Mouse (Mus musculus) hindbrain, embryonic 14.5 days (tissue): ENCODE measurements around the gene Capn2. TPM values are rescaled to one million over a fixed set of nuclear protein-coding genes. Genes with fewer than 3 reads are reported as not detected.

Source experiments
- ATAC-seq: fragments of 200-750 bp; cut with Nextera tagmentation; 2 replicates; pipeline ENCODE4 v1.8.0; 2017; ENCODE audit warnings: moderate number of reproducible peaks, mild to moderate bottlenecking, moderate TSS enrichment, moderate library complexity; ENCODE audit not compliant: low FRiP score
- DNase-seq: peaks from one replicate; pipeline ENCODE4 v3.0.0-alpha.2; 2015; ENCODE audit warnings: low spot score
- H3K27ac ChIP-seq: fragments of 300-500 bp; sonication (generic); 2 replicates; pipeline ENCODE4 v1.5.1; 2014; ENCODE audit warnings: mild to moderate bottlenecking, moderate library complexity
- H3K27me3 ChIP-seq: fragments of 300-500 bp; sonication (generic); 2 replicates; pipeline ENCODE4 v1.6.1; 2014; ENCODE audit warnings: mild to moderate bottlenecking, low read length, mixed read lengths; ENCODE audit not compliant: control insufficient read depth, insufficient read depth
- H3K36me3 ChIP-seq: fragments of 300-500 bp; sonication (generic); replicated peaks from 2 replicates; pipeline ENCODE4 v1.6.1; 2014; ENCODE audit not compliant: control insufficient read depth, insufficient read depth
- H3K4me1 ChIP-seq: fragments of 300-500 bp; sonication (generic); replicated peaks from 2 replicates; pipeline ENCODE4 v1.6.1; 2014; ENCODE audit warnings: antibody characterized with exemption, low read length, mixed read lengths; ENCODE audit not compliant: control insufficient read depth, insufficient read depth
- H3K4me2 ChIP-seq: fragments of 300-500 bp; sonication (generic); replicated peaks from 2 replicates; pipeline ENCODE4 v1.6.1; 2014; ENCODE audit warnings: mild to moderate bottlenecking, moderate library complexity
- H3K4me3 ChIP-seq: fragments of 300-500 bp; sonication (generic); replicated peaks from 2 replicates; pipeline ENCODE4 v1.5.1; 2014; ENCODE audit warnings: mild to moderate bottlenecking, low read length
- H3K9ac ChIP-seq: fragments of 300-500 bp; sonication (generic); 2 replicates; pipeline ENCODE4 v1.6.1; 2014
- H3K9me3 ChIP-seq: fragments of 300-500 bp; sonication (generic); 2 replicates; pipeline ENCODE4 v1.6.1; 2016; ENCODE audit warnings: low read length; ENCODE audit not compliant: control insufficient read depth
- WGBS: fragments of 180-500 bp; shearing (Covaris S2); extraction: QIAGEN DNeasy Blood & Tissue Kit; methylation state at CpG from one replicate; pipeline ENCODE4 v1.1.7; 2014; 5-methylcytosine and 5-hydroxymethylcytosine counted together
- polyA plus RNA-seq: library from polyadenylated mRNA; unstranded; fragments of >200 nt; fragmentation: Nextera tagmentation; extraction: Ambion mirVana; gene quantifications from 2 replicates; pipeline ENCODE4 v1.2.1, GENCODE M21; 2014

Capn2 gene
- polyA plus RNA-seq, 1 experiment from 2014 or later = 81.0 TPM

GRCm38 (mm10) chr1:182439546-182440222 lies 77.7 kb downstream of the Capn2 start:
- H3K27me3 ChIP-seq = no peaks in the 10 kb centered on the region
- H3K9me3 ChIP-seq = no peaks in the 10 kb centered on the region
- H3K36me3 ChIP-seq = peaks cover 73% of the 10 kb centered on the region
- no peak overlapping the region for H3K4me2 ChIP-seq
- 67% methylated on average over 5 of the region's 5 CpGs for WGBS
- no peak overlapping the region for H3K27ac ChIP-seq
- no peak for ATAC-seq
- H3K4me3 ChIP-seq = no peak overlapping the region
- H3K9ac ChIP-seq = no peak overlapping the region
- no peaks in the 10 kb centered on the region for H3K4me1 ChIP-seq
- no peak for DNase-seq

- no peaks in the 10 kb centered on the region for H3K9me3 ChIP-seq
- H3K27ac ChIP-seq = no peak overlapping the region
- WGBS = 72% methylated on average over 5 of the region's 5 CpGs
- ATAC-seq (no peak), DNase-seq (no peak)
- H3K4me2 ChIP-seq = no peak overlapping the region
- no peaks in the 10 kb centered on the region for H3K4me1 ChIP-seq
- H3K9ac ChIP-seq = no peak overlapping the region
- peaks cover 68% of the 10 kb centered on the region for H3K36me3 ChIP-seq
- H3K27me3 ChIP-seq = no peaks in the 10 kb centered on the region
- H3K4me3 ChIP-seq = no peak overlapping the region
These were observed 80.7 kb downstream of the Capn2 start for GRCm38 (mm10) chr1:182436746-182437145.

GRCm38 (mm10) chr1:182432059-182432458 lies 85.3 kb downstream of the Capn2 start:
- WGBS = 94% methylated on average over 3 of the region's 3 CpGs
- no peaks in the 10 kb centered on the region for H3K4me1 ChIP-seq
- no peak overlapping the region for H3K4me2 ChIP-seq
- H3K27ac ChIP-seq = no peak overlapping the region
- no peaks in the 10 kb centered on the region for H3K9me3 ChIP-seq
- ATAC-seq (no peak), DNase-seq (no peak)
- H3K27me3 ChIP-seq = no peaks in the 10 kb centered on the region
- no peak overlapping the region for H3K4me3 ChIP-seq
- no peak overlapping the region for H3K9ac ChIP-seq
- H3K36me3 ChIP-seq = peaks cover 51% of the 10 kb centered on the region

GRCm38 (mm10) chr1:182430676-182431075 lies 86.7 kb downstream of the Capn2 start:
- Histone ChIP-seq H3K27ac (no peak overlapping the region), H3K27me3 (no peaks in the 10 kb centered on the region), H3K4me2 (no peak overlapping the region), H3K9ac (no peak overlapping the region), H3K36me3 (peaks cover 43% of the 10 kb centered on the region), H3K4me1 (no peaks in the 10 kb centered on the region; the same call in 1 of the 2 replicates), H3K4me3 (no peak overlapping the region), H3K9me3 (no peaks in the 10 kb centered on the region)
- ATAC-seq = no peak
- DNase-seq = no peak
- 97% methylated on average over 2 of the region's 2 CpGs for WGBS

- no peak overlapping the region for H3K27ac ChIP-seq
- no peak for ATAC-seq
- H3K4me3 ChIP-seq = no peak overlapping the region
- H3K36me3 ChIP-seq = peaks cover 37% of the 10 kb centered on the region
- WGBS = 78% methylated on average over 3 of the region's 3 CpGs
- DNase-seq = no peak
- peaks cover 7% of the 10 kb centered on the region; the same call in 1 of the 2 replicates for H3K4me1 ChIP-seq
- H3K4me2 ChIP-seq = no peak overlapping the region
- no peaks in the 10 kb centered on the region for H3K9me3 ChIP-seq
- no peak overlapping the region for H3K9ac ChIP-seq
- no peaks in the 10 kb centered on the region for H3K27me3 ChIP-seq
These were observed 87.6 kb downstream of the Capn2 start for GRCm38 (mm10) chr1:182429826-182430225.

- H3K4me1 ChIP-seq = peaks cover 7% of the 10 kb centered on the region; the same call in 1 of the 2 replicates
- H3K27ac ChIP-seq = no peak overlapping the region
- no peak overlapping the region for H3K9ac ChIP-seq
- no peak for DNase-seq
- H3K27me3 ChIP-seq = no peaks in the 10 kb centered on the region
- H3K9me3 ChIP-seq = no peaks in the 10 kb centered on the region
- H3K36me3 ChIP-seq = peaks cover 20% of the 10 kb centered on the region
- ATAC-seq = no peak
- no peak overlapping the region for H3K4me3 ChIP-seq
- no peak overlapping the region for H3K4me2 ChIP-seq
- WGBS = 71% methylated on average over 1 of the region's 1 CpGs
These were observed 90.0 kb downstream of the Capn2 start for GRCm38 (mm10) chr1:182427426-182427825.

GRCm38 (mm10) chr1:182426444-182426843 lies 91.0 kb downstream of the Capn2 start:
- peaks cover 7% of the 10 kb centered on the region; the same call in 1 of the 2 replicates for H3K4me1 ChIP-seq
- H3K36me3 ChIP-seq = peaks cover 10% of the 10 kb centered on the region; the same call in 1 of the 2 replicates
- H3K27ac ChIP-seq = no peak overlapping the region
- no peak for DNase-seq
- H3K4me3 ChIP-seq = no peak overlapping the region
- H3K9me3 ChIP-seq = no peaks in the 10 kb centered on the region
- H3K27me3 ChIP-seq = no peaks in the 10 kb centered on the region
- ATAC-seq = no peak
- H3K4me2 ChIP-seq = no peak overlapping the region
- no peak overlapping the region for H3K9ac ChIP-seq
- 45% methylated on average over 2 of the region's 2 CpGs for WGBS

- Histone ChIP-seq H3K4me1 (peaks cover 7% of the 10 kb centered on the region; the same call in 1 of the 2 replicates), H3K9me3 (no peaks in the 10 kb centered on the region), H3K4me2 (no peak overlapping the region), H3K27me3 (no peaks in the 10 kb centered on the region), H3K4me3 (no peak overlapping the region), H3K27ac (no peak overlapping the region), H3K9ac (no peak overlapping the region), H3K36me3 (peaks cover 7% of the 10 kb centered on the region; the same call in 1 of the 2 replicates)
- WGBS = 68% methylated on average over 3 of the region's 3 CpGs
- DNase-seq = no peak
- no peak for ATAC-seq
These were observed 92.2 kb downstream of the Capn2 start for GRCm38 (mm10) chr1:182425176-182425575.

GRCm38 (mm10) chr1:182424274-182424673 lies 93.1 kb downstream of the Capn2 start:
- no peak overlapping the region for H3K27ac ChIP-seq
- H3K4me3 ChIP-seq = no peak overlapping the region
- no peak overlapping the region for H3K9ac ChIP-seq
- DNase-seq = no peak
- H3K4me1 ChIP-seq = peaks cover 7% of the 10 kb centered on the region; the same call in 1 of the 2 replicates
- no peaks in the 10 kb centered on the region for H3K9me3 ChIP-seq
- 80% methylated on average over 2 of the region's 2 CpGs for WGBS
- no peak overlapping the region for H3K4me2 ChIP-seq
- H3K36me3 ChIP-seq = peaks cover 2% of the 10 kb centered on the region; the same call in 1 of the 2 replicates
- ATAC-seq = no peak
- H3K27me3 ChIP-seq = no peaks in the 10 kb centered on the region
